Mouse (Mus musculus) limb, embryonic 11.5 days (tissue): Measurements from ENCODE around the gene Mcm6. TPM values are rescaled to one million over a fixed set of nuclear protein-coding genes. Genes with fewer than 3 reads are reported as not detected.

Source experiments
- ATAC-seq: fragments of 200-750 bp; cut with Nextera tagmentation; 2 replicates; pipeline ENCODE4 v1.8.0; 2017; ENCODE audit warnings: low read depth; ENCODE audit not compliant: insufficient number of reproducible peaks, low FRiP score, low TSS enrichment
- DNase-seq: peaks from one replicate; pipeline ENCODE4 v3.0.0-alpha.2; 2015; ENCODE audit warnings: low spot score
- H3K27ac ChIP-seq: fragments of 300-500 bp; sonication (generic); replicated peaks from 2 replicates; pipeline ENCODE4 v1.5.1; 2014; ENCODE audit warnings: low read depth, mild to moderate bottlenecking, low read length
- H3K27me3 ChIP-seq: fragments of 300-500 bp; sonication (generic); 2 replicates; pipeline ENCODE4 v1.6.1; 2014; ENCODE audit warnings: mild to moderate bottlenecking, low read length, mixed read lengths; ENCODE audit not compliant: control insufficient read depth, insufficient read depth
- H3K36me3 ChIP-seq: fragments of 300-500 bp; sonication (generic); 2 replicates; pipeline ENCODE4 v1.6.1; 2014; ENCODE audit warnings: mild to moderate bottlenecking, low read length, moderate library complexity, mixed read lengths; ENCODE audit not compliant: control insufficient read depth, insufficient read depth
- H3K4me1 ChIP-seq: fragments of 300-500 bp; sonication (generic); 2 replicates; pipeline ENCODE4 v1.6.1; 2014; ENCODE audit warnings: low read length, mixed read lengths; ENCODE audit not compliant: control insufficient read depth, insufficient read depth
- H3K4me2 ChIP-seq: fragments of 300-500 bp; sonication (generic); 2 replicates; pipeline ENCODE4 v1.6.1; 2014; ENCODE audit warnings: low read depth, mild to moderate bottlenecking, moderate library complexity; ENCODE audit not compliant: severe bottlenecking
- H3K4me3 ChIP-seq: fragments of 300-500 bp; sonication (generic); 2 replicates; pipeline ENCODE4 v1.5.1; 2014; ENCODE audit warnings: low read depth, low read length
- H3K9ac ChIP-seq: fragments of 300-500 bp; sonication (generic); 2 replicates; pipeline ENCODE4 v1.6.1; 2014; ENCODE audit warnings: mild to moderate bottlenecking, low read length
- H3K9me3 ChIP-seq: fragments of 300-500 bp; sonication (generic); 2 replicates; pipeline ENCODE4 v1.6.1; 2016; ENCODE audit warnings: low read length; ENCODE audit not compliant: control insufficient read depth
- WGBS: fragments of 180-500 bp; shearing (Covaris S2); extraction: QIAGEN DNeasy Blood & Tissue Kit; methylation state at CpG from one replicate; pipeline ENCODE4 v1.1.7; 2014; 5-methylcytosine and 5-hydroxymethylcytosine counted together
- polyA plus RNA-seq: library from polyadenylated mRNA; unstranded; fragments of >200 nt; fragmentation: Nextera tagmentation; extraction: Ambion mirVana; gene quantifications from 2 replicates; pipeline ENCODE4 v1.2.1, GENCODE M21; 2014

Gene Mcm6
- polyA plus RNA-seq, 1 experiment from 2014 or later = 333 TPM

DNA sequence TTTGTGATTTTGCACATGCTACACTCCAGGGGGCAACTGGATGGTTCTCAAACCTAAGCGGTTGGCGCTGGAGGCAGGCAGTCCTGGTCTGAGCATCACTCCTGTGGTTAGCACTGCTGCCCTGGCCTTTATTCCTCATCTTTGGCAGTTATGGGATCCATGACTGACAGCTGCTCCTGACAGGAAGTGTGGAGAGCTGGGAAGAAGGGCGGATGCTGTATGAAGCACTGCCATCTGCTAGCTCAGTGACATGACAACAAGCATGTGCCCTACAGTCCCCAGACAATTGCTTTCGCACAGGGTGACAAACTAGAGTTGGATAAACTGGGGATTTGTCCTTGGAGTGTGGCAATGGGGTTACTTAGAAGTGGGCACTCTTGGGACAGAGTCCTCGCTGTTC, 69.2 kb downstream of the Mcm6 start:
- no peak for ATAC-seq
- H3K9me3 ChIP-seq = no peaks in the 10 kb centered on the region
- no peaks in the 10 kb centered on the region for H3K27me3 ChIP-seq
- 87% methylated on average over 5 of the region's 5 CpGs for WGBS
- DNase-seq = no peak
- no peak overlapping the region for H3K9ac ChIP-seq
- H3K4me2 ChIP-seq = no peak overlapping the region
- no peaks in the 10 kb centered on the region for H3K4me1 ChIP-seq
- H3K36me3 ChIP-seq = no peaks in the 10 kb centered on the region
- H3K27ac ChIP-seq = no peak overlapping the region
- no peak overlapping the region for H3K4me3 ChIP-seq

DNA sequence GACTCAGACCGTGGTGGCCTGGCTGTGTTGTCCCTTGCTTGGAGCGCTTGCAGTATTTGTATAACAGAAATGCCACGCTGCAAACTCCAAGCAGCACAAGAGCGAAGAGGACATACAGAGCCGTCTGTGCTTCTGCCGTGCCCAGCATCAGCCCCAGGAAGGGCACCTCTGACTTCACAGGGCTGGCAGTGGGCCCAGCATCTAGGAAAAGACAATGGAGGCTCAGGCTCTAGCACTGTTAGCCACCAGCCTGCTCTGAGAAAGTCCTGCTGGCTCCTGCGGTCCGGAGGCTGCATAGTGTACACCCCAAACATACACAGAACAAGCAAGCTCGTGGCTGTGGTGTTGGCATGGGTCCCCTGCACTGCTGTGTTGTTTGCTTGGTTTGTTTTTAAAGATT, 74.3 kb downstream of the Mcm6 start:
- Histone ChIP-seq H3K4me3 (no peak overlapping the region), H3K27ac (no peak overlapping the region), H3K9me3 (no peaks in the 10 kb centered on the region), H3K4me1 (no peaks in the 10 kb centered on the region), H3K4me2 (no peak overlapping the region), H3K27me3 (no peaks in the 10 kb centered on the region), H3K9ac (no peak overlapping the region), H3K36me3 (peaks cover 3% of the 10 kb centered on the region; the same call in 1 of the 2 replicates)
- WGBS = 89% methylated on average over 9 of the region's 9 CpGs
- ATAC-seq = no peak
- no peak for DNase-seq

DNA sequence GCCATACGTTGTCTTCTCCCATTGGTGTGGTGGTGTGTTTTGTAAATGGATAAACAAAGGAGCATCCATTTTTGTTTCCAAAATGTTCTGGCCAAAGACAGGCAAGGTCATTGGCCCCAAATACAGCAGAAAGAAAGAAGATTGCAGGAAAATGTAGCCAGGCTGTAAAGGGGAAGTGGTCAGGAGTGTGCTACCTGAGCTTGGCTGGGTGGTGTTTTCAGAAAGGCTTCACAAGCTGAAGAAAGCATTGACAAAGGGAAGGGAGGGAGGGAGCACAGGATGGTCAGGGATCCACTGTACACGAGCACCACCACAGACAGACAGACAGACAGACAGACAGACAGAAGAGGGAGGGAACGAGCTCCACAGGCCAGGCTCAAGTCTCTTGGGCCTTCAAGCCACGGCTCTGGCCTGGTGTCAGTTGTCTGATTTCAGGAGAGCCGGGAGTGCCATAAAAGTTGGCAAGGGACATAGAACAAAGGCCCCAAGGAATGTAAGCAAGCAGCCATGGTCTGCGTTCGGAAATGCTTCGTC, 75.2 kb downstream of the Mcm6 start:
- H3K4me3 ChIP-seq = no peak overlapping the region
- H3K9ac ChIP-seq = no peak overlapping the region
- H3K27me3 ChIP-seq = no peaks in the 10 kb centered on the region
- no peaks in the 10 kb centered on the region for H3K4me1 ChIP-seq
- H3K4me2 ChIP-seq = no peak overlapping the region
- no peak overlapping the region for H3K27ac ChIP-seq
- H3K9me3 ChIP-seq = no peaks in the 10 kb centered on the region
- 79% methylated on average over 8 of the region's 8 CpGs for WGBS
- DNase-seq = no peak
- ATAC-seq = no peak
- H3K36me3 ChIP-seq = peaks cover 6% of the 10 kb centered on the region; the same call in 1 of the 2 replicates

DNA sequence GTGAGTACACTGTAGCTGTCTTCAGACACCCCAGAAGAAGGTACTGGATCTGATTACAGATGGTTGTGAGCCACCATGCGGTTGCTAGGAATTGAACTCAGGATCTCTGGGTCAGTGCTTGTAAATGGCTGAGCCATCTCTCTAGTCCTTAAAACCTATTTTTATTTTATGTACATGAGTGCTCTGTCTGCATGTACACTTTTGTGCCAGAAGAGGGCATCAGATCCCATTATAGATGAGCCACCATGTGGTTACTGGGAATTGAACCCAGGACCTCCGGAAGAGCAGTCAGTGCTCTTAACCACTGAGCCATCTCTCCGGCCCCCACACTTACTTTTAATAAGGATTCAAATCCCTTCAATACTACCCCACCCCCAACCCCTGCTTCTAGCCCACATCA, 76.5 kb downstream of the Mcm6 start:
- Histone ChIP-seq H3K4me3 (no peak overlapping the region), H3K27me3 (no peaks in the 10 kb centered on the region), H3K4me2 (no peak overlapping the region), H3K4me1 (no peaks in the 10 kb centered on the region), H3K27ac (no peak overlapping the region), H3K36me3 (peaks cover 10% of the 10 kb centered on the region), H3K9ac (no peak overlapping the region), H3K9me3 (no peaks in the 10 kb centered on the region)
- no peak for DNase-seq
- WGBS = 94% methylated on average over 3 of the region's 3 CpGs
- no peak for ATAC-seq

DNA sequence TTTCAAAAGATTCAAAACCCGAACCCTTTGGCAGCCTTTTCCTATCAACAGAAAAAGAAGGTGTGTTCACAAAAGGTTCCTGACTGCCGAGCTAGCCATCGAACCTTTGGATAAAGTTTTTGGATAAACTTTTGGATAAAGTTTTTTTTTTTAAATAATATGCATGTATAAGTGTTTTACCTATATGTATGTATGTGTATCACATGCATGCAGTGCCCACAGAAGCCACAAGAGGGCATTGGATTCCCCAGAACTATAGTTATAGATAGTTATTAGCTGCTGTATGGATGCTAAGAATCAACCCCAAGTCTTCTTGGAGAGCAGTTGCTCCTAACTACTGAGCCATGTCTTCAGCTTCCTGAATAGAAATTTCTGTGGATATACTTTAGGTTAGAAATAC, 77.7 kb downstream of the Mcm6 start:
- 98% methylated on average over 3 of the region's 3 CpGs for WGBS
- no peak overlapping the region for H3K4me3 ChIP-seq
- no peaks in the 10 kb centered on the region for H3K9me3 ChIP-seq
- no peaks in the 10 kb centered on the region for H3K4me1 ChIP-seq
- H3K27me3 ChIP-seq = no peaks in the 10 kb centered on the region
- H3K9ac ChIP-seq = no peak overlapping the region
- no peak overlapping the region for H3K27ac ChIP-seq
- no peak overlapping the region for H3K4me2 ChIP-seq
- peaks cover 10% of the 10 kb centered on the region for H3K36me3 ChIP-seq
- DNase-seq (no peak), ATAC-seq (no peak)

Other genes starting within 250 kb of the Mcm6 start
- gene Ubxn4, start 115.7 kb downstream of the Mcm6 start, polyA plus RNA-seq = 65.2 and 65.6 TPM in 2 replicates
- 0.19 and 0.24 TPM in 2 replicates for gene Lct, start 31.3 kb downstream of the Mcm6 start, polyA plus RNA-seq
- 92.4 and 104 TPM in 2 replicates for gene Dars, start 57.7 kb upstream of the Mcm6 start, polyA plus RNA-seq
- 2.3 and 3.1 TPM in 2 replicates for gene Cxcr4, start 232.6 kb upstream of the Mcm6 start, polyA plus RNA-seq